Mouse (Mus musculus): ENCODE results near the gene Capza3. TPM values are rescaled to one million over a fixed set of nuclear protein-coding genes. Genes with fewer than 3 reads are reported as not detected.

The Capza3 gene
- total and polyA plus RNA-seq, 2 experiments from 2014 or later: not detected

DNA sequence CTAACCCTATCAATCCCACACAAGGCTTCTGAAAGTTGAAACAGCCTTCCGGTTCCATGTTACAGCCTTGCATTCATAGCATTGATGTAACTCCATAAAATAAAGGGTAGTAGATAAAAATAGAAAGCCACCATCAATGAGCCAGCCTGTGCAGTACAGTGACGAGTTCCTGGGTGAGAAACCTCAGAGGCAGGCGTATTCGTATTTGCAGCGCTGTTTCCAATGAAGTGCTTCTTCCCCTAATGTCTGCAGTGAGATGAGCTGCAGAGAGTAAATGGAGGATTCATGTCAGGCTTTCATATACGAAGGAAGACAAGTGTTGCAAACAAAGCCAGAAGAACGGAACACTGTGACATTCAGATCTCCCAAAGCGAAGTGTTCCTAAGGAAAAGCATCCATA is 28.1 kb downstream of the Capza3 start:
- no peak overlapping the region for H3K9ac ChIP-seq (replicated peaks; ENCODE audit: low read depth, low read length)
- no peaks in the 10 kb centered on the region for H3K9me3 ChIP-seq (replicated peaks; ENCODE audit: control insufficient read depth, low read length)
- no peaks in the 10 kb centered on the region for H3K27me3 ChIP-seq (ENCODE audit: control insufficient read depth, insufficient read depth, low read length)
- H3K4me2 ChIP-seq (ENCODE audit: low read depth, low read length): no peak overlapping the region
- no peak for DNase-seq (ENCODE audit: low spot score)
- TF ChIP-seq EP300 (IDR thresholded peaks at IDR 0.05; ENCODE audit: low read depth) (no peak), CTCF (IDR thresholded peaks at IDR 0.05; ENCODE audit: low read depth) (no peak)
- H3K4me3 ChIP-seq (ENCODE audit: low read depth, low read length): no peak overlapping the region
- no peak for ATAC-seq (ENCODE audit: insufficient read depth, low read depth)
- 80% methylated on average over 8 of the region's 8 CpGs for WGBS
- H3K4me1 ChIP-seq (ENCODE audit: control insufficient read depth, insufficient read depth): no peaks in the 10 kb centered on the region
- H3K36me3 ChIP-seq (replicated peaks; ENCODE audit: control insufficient read depth, insufficient read depth, low read length): no peaks in the 10 kb centered on the region
- H3K27ac ChIP-seq (ENCODE audit: low read depth): no peak overlapping the region

DNA sequence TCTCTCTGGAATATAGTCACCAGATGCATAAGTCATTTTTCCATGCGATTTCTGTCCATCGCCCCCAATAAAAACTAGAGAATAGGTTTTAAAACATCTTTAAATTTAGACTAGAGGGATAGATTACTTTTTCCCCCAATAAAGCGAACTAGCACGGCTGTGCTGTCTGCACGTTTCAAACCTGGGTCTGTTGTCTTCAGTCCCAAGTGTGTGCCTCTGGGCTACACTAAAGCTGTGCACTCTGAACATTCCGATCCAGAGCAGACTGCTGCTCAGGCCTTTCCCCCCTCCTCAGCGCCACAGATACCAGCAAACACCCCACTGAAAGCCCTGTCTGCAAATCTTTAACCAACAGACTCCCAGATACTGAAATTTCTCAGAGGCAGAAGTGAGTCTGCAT is 39.9 kb downstream of the Capza3 start:
- H3K9me3 ChIP-seq (replicated peaks; ENCODE audit: control insufficient read depth, low read length): no peaks in the 10 kb centered on the region
- WGBS: 63% methylated on average over 7 of the region's 7 CpGs
- no peaks in the 10 kb centered on the region for H3K36me3 ChIP-seq (replicated peaks; ENCODE audit: control insufficient read depth, insufficient read depth, low read length)
- no peak for TF ChIP-seq EP300 (IDR thresholded peaks at IDR 0.05; ENCODE audit: low read depth)
- TF ChIP-seq CTCF (IDR thresholded peaks at IDR 0.05; ENCODE audit: low read depth): no peak
- no peak overlapping the region for H3K4me2 ChIP-seq (ENCODE audit: low read depth, low read length)
- no peak for DNase-seq (ENCODE audit: low spot score)
- no peaks in the 10 kb centered on the region for H3K4me1 ChIP-seq (ENCODE audit: control insufficient read depth, insufficient read depth)
- H3K9ac ChIP-seq (replicated peaks; ENCODE audit: low read depth, low read length): no peak overlapping the region
- ATAC-seq (ENCODE audit: insufficient read depth, low read depth): no peak
- H3K4me3 ChIP-seq (ENCODE audit: low read depth, low read length): no peak overlapping the region
- no peaks in the 10 kb centered on the region for H3K27me3 ChIP-seq (ENCODE audit: control insufficient read depth, insufficient read depth, low read length)
- H3K27ac ChIP-seq (ENCODE audit: low read depth): no peak overlapping the region

DNA sequence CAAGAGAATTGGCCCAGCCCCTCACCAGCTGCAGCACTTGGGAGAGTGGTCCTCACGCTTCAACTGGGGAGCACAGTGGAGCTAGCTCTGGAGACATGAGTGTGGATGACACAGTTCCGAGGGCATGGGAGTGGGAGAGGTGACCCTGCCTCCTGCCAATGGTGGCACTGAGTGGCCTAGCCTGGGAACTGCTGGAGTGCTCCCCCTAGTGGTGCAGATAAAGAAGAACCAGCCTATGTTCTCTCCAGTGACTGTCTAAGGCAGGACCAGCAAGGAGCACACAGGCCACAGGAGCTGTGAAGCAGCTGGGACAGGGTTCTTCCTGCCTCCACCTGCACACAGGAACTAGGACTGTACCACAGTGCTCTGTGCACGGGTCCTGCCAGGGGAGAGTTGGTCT is 40.7 kb downstream of the Capza3 start:
- Histone ChIP-seq H3K4me3 (ENCODE audit: low read depth, low read length) (no peak overlapping the region), H3K27me3 (ENCODE audit: control insufficient read depth, insufficient read depth, low read length) (no peaks in the 10 kb centered on the region), H3K4me2 (ENCODE audit: low read depth, low read length) (no peak overlapping the region), H3K9ac (replicated peaks; ENCODE audit: low read depth, low read length) (no peak overlapping the region), H3K9me3 (replicated peaks; ENCODE audit: control insufficient read depth, low read length) (no peaks in the 10 kb centered on the region), H3K27ac (ENCODE audit: low read depth) (no peak overlapping the region), H3K36me3 (replicated peaks; ENCODE audit: control insufficient read depth, insufficient read depth, low read length) (no peaks in the 10 kb centered on the region), H3K4me1 (ENCODE audit: control insufficient read depth, insufficient read depth) (no peaks in the 10 kb centered on the region)
- ATAC-seq (ENCODE audit: insufficient read depth, low read depth) (no peak), DNase-seq (ENCODE audit: low spot score) (no peak)
- TF ChIP-seq EP300 (IDR thresholded peaks at IDR 0.05; ENCODE audit: low read depth): no peak
- peak; percentile 27; the same call in 1 of the 2 replicates for TF ChIP-seq CTCF (IDR thresholded peaks at IDR 0.05; ENCODE audit: low read depth)
- WGBS: 65% methylated on average over 3 of the region's 3 CpGs

DNA sequence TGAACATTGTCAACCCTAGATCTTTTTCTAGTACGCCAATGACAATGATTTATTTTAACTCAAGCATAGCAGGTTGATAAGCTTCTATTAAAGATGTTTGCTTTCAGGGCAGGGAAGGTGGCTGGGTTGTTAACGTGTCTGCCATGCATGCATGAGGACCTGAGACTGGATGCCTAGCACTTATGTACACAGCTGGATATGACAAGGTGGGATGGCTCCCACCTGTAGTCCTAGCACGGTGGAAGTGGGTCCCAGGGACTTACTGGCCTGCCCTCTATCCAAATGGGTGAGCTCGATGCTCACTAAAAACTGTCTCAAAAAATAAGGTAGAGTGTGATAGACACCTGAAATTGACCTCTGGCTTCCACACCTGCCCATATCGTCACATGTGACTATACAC is 48.8 kb downstream of the Capza3 start:
- H3K36me3 ChIP-seq (replicated peaks; ENCODE audit: control insufficient read depth, insufficient read depth, low read length): no peaks in the 10 kb centered on the region
- H3K4me1 ChIP-seq (ENCODE audit: control insufficient read depth, insufficient read depth): no peaks in the 10 kb centered on the region
- no peak overlapping the region for H3K27ac ChIP-seq (ENCODE audit: low read depth)
- no peaks in the 10 kb centered on the region for H3K27me3 ChIP-seq (ENCODE audit: control insufficient read depth, insufficient read depth, low read length)
- TF ChIP-seq EP300 (IDR thresholded peaks at IDR 0.05; ENCODE audit: low read depth): no peak
- no peak for TF ChIP-seq CTCF (IDR thresholded peaks at IDR 0.05; ENCODE audit: low read depth)
- DNase-seq (ENCODE audit: low spot score) (no peak), ATAC-seq (ENCODE audit: insufficient read depth, low read depth) (no peak)
- no peak overlapping the region for H3K4me2 ChIP-seq (ENCODE audit: low read depth, low read length)
- H3K9ac ChIP-seq (replicated peaks; ENCODE audit: low read depth, low read length): no peak overlapping the region
- no peak overlapping the region for H3K4me3 ChIP-seq (ENCODE audit: low read depth, low read length)
- H3K9me3 ChIP-seq (replicated peaks; ENCODE audit: control insufficient read depth, low read length): no peaks in the 10 kb centered on the region
- WGBS: 81% methylated on average over 5 of the region's 5 CpGs

Other genes with a start within 250 kb of the Capza3 start
- gene Plcz1, start 205 bp downstream of the Capza3 start, total RNA-seq (2014; rRNA removed; ENCODE audit: low replicate concordance): not detected in 2 replicates
- gene Plcz1, start 205 bp downstream of the Capza3 start, polyA plus RNA-seq (2015; fragmentation: Nextera tagmentation; extraction: Ambion mirVana): not detected in 2 replicates